Mouse (Mus musculus): ENCODE measurements around the gene Fam213b.

GRCm38 (mm10) chr4:154886876-154887592, 11.9 kb downstream of the Fam213b start:
- no peak for TF ChIP-seq TAL1 (IDR thresholded peaks at IDR 0.05; ENCODE audit: low read length)
- no peak for TF ChIP-seq GATA1 (IDR thresholded peaks at IDR 0.05; ENCODE audit: low read length)
